Mouse (Mus musculus) fibroblast of lung, adult 2 months (primary cell): ENCODE results near the gene Trem1.

ENCODE experiments used
- DNase-seq: peaks from one replicate; pipeline ENCODE4 v3.0.0-alpha.2; 2011; ENCODE audit warnings: low read depth

Trem1 gene

GRCm38 (mm10) chr17:48232518-48232917 lies at the start of gene Trem1:
Trem1 (plus strand) TSS chr17:48232768.
- no peak for DNase-seq

- no peak for DNase-seq
Measured at GRCm38 (mm10) chr17:48185252-48185651, 47.3 kb upstream of the Trem1 start.

GRCm38 (mm10) chr17:48192366-48192765 lies 40.2 kb upstream of the Trem1 start:
- no peak for DNase-seq

GRCm38 (mm10) chr17:48203086-48203485 lies 29.5 kb upstream of the Trem1 start:
- DNase-seq, result no peak

GRCm38 (mm10) chr17:48212596-48212995 lies 20.0 kb upstream of the Trem1 start:
- DNase-seq, result no peak

GRCm38 (mm10) chr17:48213511-48213910 lies 19.1 kb upstream of the Trem1 start:
- DNase-seq, result no peak

- DNase-seq, result no peak
Measured at GRCm38 (mm10) chr17:48215429-48215828, 17.1 kb upstream of the Trem1 start.

GRCm38 (mm10) chr17:48230680-48231079 lies 1.9 kb upstream of the Trem1 start:
- DNase-seq, result no peak

GRCm38 (mm10) chr17:48233789-48234188 lies 1.2 kb downstream of the Trem1 start:
- no peak for DNase-seq

GRCm38 (mm10) chr17:48234550-48234949 lies 2.0 kb downstream of the Trem1 start:
- DNase-seq, result no peak

GRCm38 (mm10) chr17:48235773-48236370 lies 3.3 kb downstream of the Trem1 start:
- DNase-seq, result no peak

GRCm38 (mm10) chr17:48237621-48238020 lies 5.1 kb downstream of the Trem1 start:
- no peak for DNase-seq

GRCm38 (mm10) chr17:48247221-48247928 lies 14.8 kb downstream of the Trem1 start, which contains the start of gene Trem3:
Trem3 (plus strand) TSS chr17:48247777.
- no peak for DNase-seq

- DNase-seq, result no peak
Measured at GRCm38 (mm10) chr17:48249039-48249438, 16.5 kb downstream of the Trem1 start.

- DNase-seq, result no peak
Measured at GRCm38 (mm10) chr17:48249501-48249900, 16.9 kb downstream of the Trem1 start.

- DNase-seq, result no peak
Measured at GRCm38 (mm10) chr17:48250631-48251030, 18.1 kb downstream of the Trem1 start.

GRCm38 (mm10) chr17:48256575-48256974 lies 24.0 kb downstream of the Trem1 start:
- DNase-seq, result no peak

GRCm38 (mm10) chr17:48261868-48262267 lies 29.3 kb downstream of the Trem1 start:
- DNase-seq, result no peak

GRCm38 (mm10) chr17:48263741-48264362 lies 31.3 kb downstream of the Trem1 start, which contains the start of gene Treml4:
Treml4 (plus strand) TSS chr17:48264295.
- DNase-seq, result no peak

- DNase-seq, result no peak
Measured at GRCm38 (mm10) chr17:48264662-48265061, 32.1 kb downstream of the Trem1 start.

- no peak for DNase-seq
Measured at GRCm38 (mm10) chr17:48266138-48266537, 33.6 kb downstream of the Trem1 start.

GRCm38 (mm10) chr17:48266610-48267304 lies 34.2 kb downstream of the Trem1 start:
- no peak for DNase-seq

- DNase-seq, result no peak
Measured at GRCm38 (mm10) chr17:48267591-48267990, 35.0 kb downstream of the Trem1 start.
